Mouse (Mus musculus): ENCODE measurements around the gene Usp44.
"Not testable (repeated sequence)": the region's sequence is repeated elsewhere in the genome, so short reads cannot be mapped to it uniquely, and the experiment has no call there.

Usp44 gene

GRCm38 (mm10) chr10:93830931-93831729 lies at the start of gene Usp44:
Gene Usp44 (plus strand): TSS chr10:93831555.
- no peak for DNase-seq (ENCODE audit: low spot score)

GRCm38 (mm10) chr10:93783216-93784013 lies 47.9 kb upstream of the Usp44 start:
- DNase-seq (ENCODE audit: low spot score): no peak

- DNase-seq (ENCODE audit: low spot score): no peak
These were observed 31.5 kb upstream of the Usp44 start for GRCm38 (mm10) chr10:93799711-93800362.

- no peak for DNase-seq (ENCODE audit: low spot score)
These were observed 31.0 kb upstream of the Usp44 start for GRCm38 (mm10) chr10:93800363-93800722.

GRCm38 (mm10) chr10:93800895-93801294 lies 30.5 kb upstream of the Usp44 start:
- no peak for DNase-seq (ENCODE audit: low spot score)

GRCm38 (mm10) chr10:93803199-93803598 lies 28.2 kb upstream of the Usp44 start:
- DNase-seq (ENCODE audit: low spot score): no peak

GRCm38 (mm10) chr10:93809438-93809837 lies 21.9 kb upstream of the Usp44 start:
- DNase-seq (ENCODE audit: low spot score): not testable (repeated sequence)

- DNase-seq (ENCODE audit: low spot score): no peak
These were observed 20.7 kb upstream of the Usp44 start for GRCm38 (mm10) chr10:93810590-93811185.

- DNase-seq (ENCODE audit: low spot score): no peak
These were observed 19.3 kb upstream of the Usp44 start for GRCm38 (mm10) chr10:93812098-93812497.

GRCm38 (mm10) chr10:93812774-93813415 lies 18.5 kb upstream of the Usp44 start:
- DNase-seq (ENCODE audit: low spot score): peak; percentile 78

- DNase-seq (ENCODE audit: low spot score): no peak
These were observed 17.6 kb upstream of the Usp44 start for GRCm38 (mm10) chr10:93813755-93814154.

GRCm38 (mm10) chr10:93818661-93819060 lies 12.7 kb upstream of the Usp44 start:
- peak; percentile 68 for DNase-seq (ENCODE audit: low spot score)

- no peak for DNase-seq (ENCODE audit: low spot score)
These were observed 1.2 kb upstream of the Usp44 start for GRCm38 (mm10) chr10:93829898-93830831.

- DNase-seq (ENCODE audit: low spot score): no peak
These were observed 597 bp downstream of the Usp44 start for GRCm38 (mm10) chr10:93831730-93832574.

- DNase-seq (ENCODE audit: low spot score): no peak
These were observed 1.5 kb downstream of the Usp44 start for GRCm38 (mm10) chr10:93832811-93833210.

GRCm38 (mm10) chr10:93833370-93833698 lies 2.0 kb downstream of the Usp44 start:
- DNase-seq (ENCODE audit: low spot score): no peak

GRCm38 (mm10) chr10:93833699-93834393 lies 2.5 kb downstream of the Usp44 start:
- DNase-seq (ENCODE audit: low spot score): peak; percentile 31

GRCm38 (mm10) chr10:93834394-93834745 lies 3.0 kb downstream of the Usp44 start:
- no peak for DNase-seq (ENCODE audit: low spot score)

GRCm38 (mm10) chr10:93835115-93835514 lies 3.8 kb downstream of the Usp44 start:
- DNase-seq (ENCODE audit: low spot score): not testable (repeated sequence)

Data from ovary, postnatal 14 days (tissue).